Mouse (Mus musculus) hindbrain, embryonic 14.5 days (tissue): ENCODE measurements around the gene Gm14124. TPM values are rescaled to one million over a fixed set of nuclear protein-coding genes. Genes with fewer than 3 reads are reported as not detected.
"Not testable (repeated sequence)": the region's sequence is repeated elsewhere in the genome, so short reads cannot be mapped to it uniquely, and the experiment has no call there.

ENCODE experiments used
- ATAC-seq: fragments of 200-750 bp; cut with Nextera tagmentation; 2 replicates; pipeline ENCODE4 v1.8.0; 2017; ENCODE audit warnings: moderate number of reproducible peaks, mild to moderate bottlenecking, moderate TSS enrichment, moderate library complexity; ENCODE audit not compliant: low FRiP score
- DNase-seq: peaks from one replicate; pipeline ENCODE4 v3.0.0-alpha.2; 2015; ENCODE audit warnings: low spot score
- H3K27ac ChIP-seq: fragments of 300-500 bp; sonication (generic); 2 replicates; pipeline ENCODE4 v1.5.1; 2014; ENCODE audit warnings: mild to moderate bottlenecking, moderate library complexity
- H3K27me3 ChIP-seq: fragments of 300-500 bp; sonication (generic); 2 replicates; pipeline ENCODE4 v1.6.1; 2014; ENCODE audit warnings: mild to moderate bottlenecking, low read length, mixed read lengths; ENCODE audit not compliant: control insufficient read depth, insufficient read depth
- H3K36me3 ChIP-seq: fragments of 300-500 bp; sonication (generic); replicated peaks from 2 replicates; pipeline ENCODE4 v1.6.1; 2014; ENCODE audit not compliant: control insufficient read depth, insufficient read depth
- H3K4me1 ChIP-seq: fragments of 300-500 bp; sonication (generic); replicated peaks from 2 replicates; pipeline ENCODE4 v1.6.1; 2014; ENCODE audit warnings: antibody characterized with exemption, low read length, mixed read lengths; ENCODE audit not compliant: control insufficient read depth, insufficient read depth
- H3K4me2 ChIP-seq: fragments of 300-500 bp; sonication (generic); replicated peaks from 2 replicates; pipeline ENCODE4 v1.6.1; 2014; ENCODE audit warnings: mild to moderate bottlenecking, moderate library complexity
- H3K4me3 ChIP-seq: fragments of 300-500 bp; sonication (generic); replicated peaks from 2 replicates; pipeline ENCODE4 v1.5.1; 2014; ENCODE audit warnings: mild to moderate bottlenecking, low read length
- H3K9ac ChIP-seq: fragments of 300-500 bp; sonication (generic); 2 replicates; pipeline ENCODE4 v1.6.1; 2014
- H3K9me3 ChIP-seq: fragments of 300-500 bp; sonication (generic); 2 replicates; pipeline ENCODE4 v1.6.1; 2016; ENCODE audit warnings: low read length; ENCODE audit not compliant: control insufficient read depth
- WGBS: fragments of 180-500 bp; shearing (Covaris S2); extraction: QIAGEN DNeasy Blood & Tissue Kit; methylation state at CpG from one replicate; pipeline ENCODE4 v1.1.7; 2014; 5-methylcytosine and 5-hydroxymethylcytosine counted together
- polyA plus RNA-seq: library from polyadenylated mRNA; unstranded; fragments of >200 nt; fragmentation: Nextera tagmentation; extraction: Ambion mirVana; gene quantifications from 2 replicates; pipeline ENCODE4 v1.2.1, GENCODE M21; 2014

Gm14124 gene
- polyA plus RNA-seq: 0.07 TPM in 1 of 2 replicates, not detected in the other

GRCm38 (mm10) chr2:150257291-150257690, at the start of gene Gm14124:
Gm14124 (plus strand) TSS chr2:150257517.
- H3K9me3 ChIP-seq: peaks cover 12% of the 10 kb centered on the region; the same call in 1 of the 2 replicates
- not testable (repeated sequence) for H3K27me3 ChIP-seq, H3K27ac ChIP-seq, H3K36me3 ChIP-seq, H3K4me1 ChIP-seq, H3K4me2 ChIP-seq, H3K4me3 ChIP-seq, H3K9ac ChIP-seq, DNase-seq, ATAC-seq
- 91% methylated on average over 4 of the region's 4 CpGs for WGBS

GRCm38 (mm10) chr2:150217600-150218362, 39.5 kb upstream of the Gm14124 start, which contains the start of gene Zfp937:
Zfp937 (plus strand) TSS chr2:150218073.
- peak; percentile 43 for DNase-seq
- H3K36me3 ChIP-seq, H3K9me3 ChIP-seq, H3K4me1 ChIP-seq, H3K27me3 ChIP-seq: not testable (repeated sequence)
- Histone ChIP-seq H3K4me3 (peak within 1 kb of the TSS; percentile 40), H3K9ac (peak within 1 kb of the TSS; percentile 56; the same call in 1 of the 2 replicates), H3K4me2 (peak within 1 kb of the TSS; percentile 53), H3K27ac (peak within 1 kb of the TSS; percentile 38; the same call in 1 of the 2 replicates)
- WGBS: 3% methylated on average over 15 of the region's 15 CpGs
- peak; percentile 100 for ATAC-seq

- Histone ChIP-seq H3K4me2 (peak overlapping the region; percentile 53), H3K4me3 (peak overlapping the region; percentile 40), H3K9ac (peak overlapping the region; percentile 56; the same call in 1 of the 2 replicates)
- 6% methylated on average over 2 of the region's 4 CpGs for WGBS
- H3K4me1 ChIP-seq, H3K9me3 ChIP-seq, H3K36me3 ChIP-seq, DNase-seq, H3K27me3 ChIP-seq, ATAC-seq, H3K27ac ChIP-seq: not testable (repeated sequence)
Observed at GRCm38 (mm10) chr2:150218363-150218725, 39.0 kb upstream of the Gm14124 start.

- H3K4me2 ChIP-seq, H3K9me3 ChIP-seq, H3K27me3 ChIP-seq, ATAC-seq, H3K4me1 ChIP-seq, DNase-seq, H3K36me3 ChIP-seq, H3K9ac ChIP-seq, H3K4me3 ChIP-seq, H3K27ac ChIP-seq: not testable (repeated sequence)
Observed at GRCm38 (mm10) chr2:150223263-150223662, 34.1 kb upstream of the Gm14124 start.

GRCm38 (mm10) chr2:150243211-150243610, 14.1 kb upstream of the Gm14124 start:
- no peak overlapping the region for H3K4me2 ChIP-seq
- no peaks in the 10 kb centered on the region for H3K4me1 ChIP-seq
- no peak overlapping the region for H3K9ac ChIP-seq
- no peak overlapping the region for H3K4me3 ChIP-seq
- WGBS: 89% methylated on average over 2 of the region's 2 CpGs
- H3K9me3 ChIP-seq: peaks cover 48% of the 10 kb centered on the region
- no peak for ATAC-seq
- peaks cover 14% of the 10 kb centered on the region for H3K36me3 ChIP-seq
- no peaks in the 10 kb centered on the region for H3K27me3 ChIP-seq
- no peak overlapping the region for H3K27ac ChIP-seq
- no peak for DNase-seq

GRCm38 (mm10) chr2:150255491-150255890, 1.8 kb upstream of the Gm14124 start, which contains the start of gene Gm21994:
Gm21994 (minus strand) TSS chr2:150255591.
- not testable (repeated sequence) for DNase-seq, ATAC-seq, H3K27ac ChIP-seq, H3K9ac ChIP-seq, H3K4me1 ChIP-seq, H3K36me3 ChIP-seq, H3K27me3 ChIP-seq, H3K4me2 ChIP-seq, H3K4me3 ChIP-seq
- 67% methylated on average over 2 of the region's 2 CpGs for WGBS
- H3K9me3 ChIP-seq: peaks cover 12% of the 10 kb centered on the region; the same call in 1 of the 2 replicates

GRCm38 (mm10) chr2:150256861-150257260, 456 bp upstream of the Gm14124 start:
- not testable (repeated sequence) for H3K4me2 ChIP-seq, H3K36me3 ChIP-seq, H3K4me1 ChIP-seq, H3K27ac ChIP-seq, H3K4me3 ChIP-seq, H3K27me3 ChIP-seq, DNase-seq, ATAC-seq, H3K9ac ChIP-seq
- peaks cover 12% of the 10 kb centered on the region; the same call in 1 of the 2 replicates for H3K9me3 ChIP-seq
- whole genome bisulfite sequencing: 71% methylated on average over 2 of the region's 2 CpGs

GRCm38 (mm10) chr2:150293669-150294068, 36.4 kb downstream of the Gm14124 start:
- DNase-seq (no peak), ATAC-seq (no peak)
- Histone ChIP-seq H3K27ac (no peak overlapping the region), H3K4me2 (no peak overlapping the region), H3K27me3 (no peaks in the 10 kb centered on the region), H3K9me3 (no peaks in the 10 kb centered on the region), H3K4me1 (no peaks in the 10 kb centered on the region), H3K36me3 (no peaks in the 10 kb centered on the region), H3K9ac (no peak overlapping the region), H3K4me3 (no peak overlapping the region)
- 92% methylated on average over 6 of the region's 6 CpGs for WGBS

- no peaks in the 10 kb centered on the region for H3K27me3 ChIP-seq
- no peaks in the 10 kb centered on the region for H3K36me3 ChIP-seq
- no peak overlapping the region for H3K4me3 ChIP-seq
- WGBS: 53% methylated on average over 1 of the region's 1 CpGs
- H3K9ac ChIP-seq: no peak overlapping the region
- H3K9me3 ChIP-seq: no peaks in the 10 kb centered on the region
- DNase-seq (no peak), ATAC-seq (no peak)
- H3K4me1 ChIP-seq: no peaks in the 10 kb centered on the region
- no peak overlapping the region for H3K4me2 ChIP-seq
- no peak overlapping the region for H3K27ac ChIP-seq
Observed at GRCm38 (mm10) chr2:150299096-150299495, 41.8 kb downstream of the Gm14124 start.
